Mouse (Mus musculus) retina, embryonic 14.5 days (tissue): ENCODE results near the gene Ccl11.

Experiments
- DNase-seq: peaks from one replicate; pipeline ENCODE4 v3.0.0-alpha.2; 2015; ENCODE audit warnings: low spot score

Ccl11 gene

DNA sequence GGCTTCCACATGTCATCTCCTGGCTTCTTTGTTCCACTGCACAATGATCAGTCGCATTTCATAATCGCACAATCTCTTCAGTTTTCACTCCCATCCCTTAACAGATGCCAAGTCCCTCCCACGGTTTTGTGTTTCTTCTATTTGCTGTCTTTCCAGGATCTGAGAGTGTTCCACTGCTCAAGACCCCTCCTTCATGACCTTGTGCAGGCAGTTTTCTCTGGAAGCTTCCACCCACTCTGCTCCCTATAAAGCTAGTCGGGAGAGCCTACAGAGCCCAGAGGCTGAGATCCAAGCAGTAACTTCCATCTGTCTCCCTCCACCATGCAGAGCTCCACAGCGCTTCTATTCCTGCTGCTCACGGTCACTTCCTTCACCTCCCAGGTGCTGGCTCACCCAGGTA lies at the start of gene Ccl11:
Ccl11 (plus strand) TSS at position 178 of the 400 bp plus-strand sequence.
- no peak for DNase-seq

DNA sequence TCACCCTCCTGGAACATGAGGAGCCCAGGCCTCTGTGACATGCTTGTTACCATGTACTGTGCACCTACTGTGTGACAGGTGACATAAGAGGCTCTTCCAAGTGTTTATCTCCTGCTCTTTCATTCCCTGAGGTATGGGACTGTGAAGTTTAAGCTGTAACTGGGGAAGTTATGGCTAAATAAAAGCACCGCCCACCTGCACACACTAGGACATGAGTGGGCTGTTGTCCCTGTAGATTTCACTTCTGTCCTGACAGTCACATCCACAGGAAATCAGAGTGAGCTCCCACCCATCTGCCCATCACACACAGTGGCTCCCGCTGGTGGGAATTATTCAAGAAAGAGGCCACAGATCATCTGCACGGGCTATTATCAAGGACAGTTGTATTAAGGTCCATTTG lies 47.5 kb upstream of the Ccl11 start:
- no peak for DNase-seq

DNA sequence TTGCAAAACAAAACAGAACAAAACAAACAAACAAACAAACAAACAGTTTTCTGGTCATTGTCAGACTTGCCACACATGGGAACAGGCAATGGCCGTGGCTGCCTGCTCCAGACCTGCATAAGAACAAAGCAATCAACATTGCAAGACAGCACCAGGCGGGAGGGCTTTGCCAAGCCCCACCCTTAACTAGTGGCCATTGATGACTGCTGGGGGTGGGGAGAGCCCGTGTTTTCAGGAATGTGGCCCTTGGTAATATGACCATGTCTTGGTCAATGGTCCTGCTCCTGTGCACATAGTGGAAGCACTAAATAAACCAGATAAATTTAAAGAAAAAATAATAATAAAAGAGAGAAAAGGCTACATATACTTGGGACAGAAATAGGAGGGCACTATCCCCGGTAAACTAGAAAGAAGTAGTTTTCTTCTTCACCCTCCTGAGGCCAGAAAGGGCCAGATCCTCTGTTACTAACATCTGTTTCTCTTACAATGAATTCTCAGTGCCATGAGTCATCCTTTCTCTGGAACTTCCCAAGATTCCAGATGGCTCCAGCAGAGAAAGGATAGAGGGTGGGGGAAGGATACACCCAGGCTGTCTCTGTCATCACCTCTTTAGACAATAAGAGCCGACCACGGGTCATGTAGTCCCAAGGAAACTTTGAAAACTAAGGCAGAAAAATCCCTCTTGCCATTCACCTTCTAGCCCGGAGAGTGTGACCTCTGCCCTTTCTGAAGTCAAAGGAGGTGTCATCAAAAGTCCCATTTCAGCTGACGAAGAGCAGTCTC lies 46.0 kb upstream of the Ccl11 start:
- no peak for DNase-seq

DNA sequence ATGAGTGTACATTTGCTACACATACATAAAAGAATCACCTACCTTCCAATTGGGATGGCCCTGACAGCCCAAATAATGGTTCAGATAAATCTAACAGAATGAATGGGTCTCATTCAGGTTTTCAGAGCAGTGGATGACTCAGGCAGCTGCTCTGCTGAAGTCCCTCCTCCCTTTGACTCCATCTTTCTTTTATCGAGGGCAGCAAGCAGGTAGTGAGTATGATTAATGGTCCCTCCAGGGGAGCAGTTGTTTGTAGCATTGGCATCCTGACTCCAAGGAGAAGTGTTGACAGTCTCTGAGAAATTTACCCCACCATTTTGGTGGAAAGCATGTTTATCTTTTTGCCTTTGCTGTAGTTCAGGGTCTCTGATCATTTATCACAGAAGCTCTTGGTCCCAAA lies 43.9 kb upstream of the Ccl11 start:
- no peak for DNase-seq

DNA sequence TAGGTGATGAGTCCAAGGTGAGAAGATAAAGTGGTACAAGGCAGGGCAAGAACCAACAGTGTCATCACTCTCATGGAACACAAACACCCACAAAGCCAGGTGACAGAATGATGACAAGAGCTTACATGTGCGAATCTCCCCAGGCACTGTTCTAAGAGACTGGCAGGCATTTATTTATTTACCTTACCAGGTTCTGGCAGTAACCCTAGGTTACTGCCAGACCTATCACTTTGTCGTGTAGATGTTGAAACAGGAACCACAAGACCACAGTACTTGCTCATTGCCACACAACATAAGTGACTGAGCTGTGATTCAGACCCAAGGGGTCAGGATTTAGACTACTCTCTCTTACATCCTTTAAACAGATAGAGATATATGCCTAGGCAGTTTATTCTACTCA lies 42.6 kb upstream of the Ccl11 start:
- DNase-seq: no peak

DNA sequence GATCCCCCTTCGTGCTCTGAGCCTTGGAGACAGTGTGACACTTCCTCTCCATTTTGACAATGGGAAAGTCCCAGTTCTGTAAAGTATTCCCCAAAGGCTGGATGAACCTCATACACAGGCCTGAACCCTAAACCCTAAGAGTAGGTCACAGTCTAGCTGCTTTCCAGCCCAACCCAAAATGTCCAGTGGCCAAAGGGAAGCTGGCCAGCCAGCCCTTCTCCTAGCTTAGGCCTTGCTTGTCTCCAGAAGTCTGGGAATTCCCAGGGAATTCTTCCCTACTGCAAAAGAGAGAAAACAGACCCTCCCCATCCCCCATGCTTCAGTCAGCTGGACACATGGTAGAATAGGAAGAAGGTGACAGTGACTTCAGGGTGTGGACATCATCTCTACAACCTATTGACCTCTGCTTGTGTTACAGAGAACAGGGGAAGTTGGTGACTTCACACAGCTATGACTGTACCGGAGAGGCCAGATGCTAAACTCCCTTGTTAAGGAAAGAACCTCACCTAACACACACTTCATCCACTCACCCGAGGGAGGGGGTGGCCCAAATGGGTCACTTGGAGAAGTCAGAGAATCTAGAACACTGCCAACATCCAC lies 41.3 kb upstream of the Ccl11 start:
- DNase-seq: no peak

DNA sequence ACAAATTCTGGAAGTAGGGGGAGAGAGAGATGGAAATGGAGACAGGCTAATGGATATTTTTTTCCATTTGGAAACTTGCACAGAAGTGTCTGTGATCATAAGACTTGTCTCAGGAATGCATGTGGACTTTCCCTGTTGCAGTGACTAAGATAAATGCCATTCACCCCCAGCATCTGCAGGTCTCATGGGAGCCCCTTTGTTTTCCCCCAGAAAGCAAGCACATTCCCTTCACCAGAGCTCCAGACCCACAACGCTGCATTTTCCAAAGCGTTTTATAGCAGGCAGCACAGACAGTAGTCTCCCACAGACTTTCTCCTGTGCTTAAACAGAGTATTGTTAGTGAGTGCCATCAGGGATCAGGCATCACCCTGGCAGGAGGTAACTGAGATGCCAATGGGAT lies 38.2 kb upstream of the Ccl11 start:
- no peak for DNase-seq

DNA sequence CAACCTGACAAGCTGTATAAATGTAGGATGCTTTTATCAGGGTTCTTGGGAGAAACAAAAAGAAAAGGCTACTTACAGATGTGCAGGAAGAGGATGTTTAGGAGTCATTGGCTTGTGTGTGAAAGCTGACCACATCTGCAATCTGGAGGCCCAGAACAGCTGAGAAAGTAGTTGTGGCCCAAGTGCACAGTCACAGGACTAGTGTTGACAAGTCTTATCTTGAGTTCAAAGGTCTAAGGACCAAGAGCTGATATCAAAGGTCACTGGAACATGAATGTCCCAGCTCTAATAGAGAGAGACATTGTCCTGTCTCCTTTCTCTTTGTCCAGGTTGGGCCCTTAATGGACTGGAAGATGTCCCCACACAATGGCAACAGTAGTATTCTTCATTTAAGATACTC lies 37.8 kb upstream of the Ccl11 start:
- no peak for DNase-seq

DNA sequence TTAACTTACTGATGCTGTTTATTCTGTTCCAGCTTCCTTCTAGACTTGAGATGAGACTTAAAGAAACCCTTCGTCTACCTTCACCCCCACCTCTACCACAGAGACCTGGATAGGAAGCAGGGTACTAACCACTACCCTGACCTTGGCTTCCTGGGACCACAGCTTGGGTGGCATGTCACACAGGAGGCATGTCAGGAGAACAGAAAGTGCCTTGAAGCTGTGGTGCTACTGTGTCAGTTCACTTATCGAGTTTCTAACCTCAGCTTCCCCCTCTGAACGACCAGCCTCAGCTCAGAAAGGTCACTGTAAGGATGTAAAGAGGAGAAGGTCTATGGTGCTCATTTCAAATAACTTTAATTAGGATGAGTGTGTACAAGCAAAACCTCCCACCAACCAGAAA lies 36.2 kb upstream of the Ccl11 start:
- no peak for DNase-seq

DNA sequence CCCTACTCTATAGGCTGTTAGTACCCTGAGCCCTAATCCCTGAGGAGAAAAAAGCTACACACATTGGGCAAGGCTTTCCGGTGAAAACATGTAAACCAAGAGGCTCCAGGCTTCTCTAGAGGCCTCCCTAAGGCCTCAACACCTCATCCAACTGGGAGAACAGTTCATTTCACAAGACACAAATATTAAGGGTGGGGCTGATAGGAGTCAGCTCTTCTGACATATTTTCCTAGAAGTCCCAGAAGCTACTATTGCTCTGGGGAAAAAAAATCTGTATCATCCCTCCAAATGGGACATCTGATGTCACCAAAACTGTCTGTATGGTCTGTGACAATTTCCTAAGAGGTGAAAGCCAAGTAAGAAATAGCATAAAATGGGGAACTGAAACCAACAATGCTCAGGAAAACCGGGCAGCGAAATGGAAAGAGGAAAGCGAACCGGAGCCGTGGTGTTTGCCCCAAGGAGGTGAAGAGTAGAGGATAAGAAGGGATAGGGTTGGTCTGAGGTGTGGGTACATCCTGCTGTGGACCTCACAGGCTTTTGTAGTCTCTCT lies 35.0 kb upstream of the Ccl11 start:
- no peak for DNase-seq

DNA sequence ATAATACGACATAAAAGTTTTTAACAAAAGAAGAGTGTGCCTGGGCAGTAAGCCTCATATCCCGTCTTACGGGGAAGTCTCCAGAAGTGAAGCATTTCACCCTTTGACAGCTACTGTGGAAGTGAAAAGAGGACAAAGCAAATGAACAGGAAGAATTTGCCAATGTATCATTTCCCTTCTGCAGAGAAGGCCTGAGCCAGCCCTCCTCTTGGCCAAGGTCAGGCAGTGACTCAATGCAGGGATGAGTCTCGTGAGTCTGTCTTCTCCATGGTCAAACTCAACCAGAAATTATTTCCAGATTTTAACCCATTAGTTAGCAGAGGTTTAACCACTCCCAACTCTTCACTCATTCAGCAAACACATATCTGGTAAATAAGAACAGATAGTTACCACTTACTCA lies 33.9 kb upstream of the Ccl11 start:
- no peak for DNase-seq

DNA sequence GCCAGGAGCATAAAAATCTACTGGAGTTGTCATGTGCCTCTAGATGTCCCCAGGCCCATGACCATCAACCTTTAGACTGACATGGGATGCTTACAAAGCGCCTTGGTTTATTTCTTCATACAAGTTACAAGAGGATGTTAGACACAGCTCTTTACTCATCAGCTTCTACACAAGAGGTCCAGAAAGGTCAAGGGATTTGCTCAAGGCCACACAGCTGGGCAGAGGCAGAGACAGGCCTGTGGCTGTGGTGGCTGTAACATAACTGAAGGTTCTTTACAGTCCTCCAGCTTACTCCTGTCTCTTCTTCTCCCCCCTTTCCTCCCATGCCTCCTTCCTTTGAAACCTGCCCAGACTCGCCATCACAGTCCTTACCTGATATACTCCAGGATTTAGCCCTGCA lies 27.5 kb upstream of the Ccl11 start:
- no peak for DNase-seq

DNA sequence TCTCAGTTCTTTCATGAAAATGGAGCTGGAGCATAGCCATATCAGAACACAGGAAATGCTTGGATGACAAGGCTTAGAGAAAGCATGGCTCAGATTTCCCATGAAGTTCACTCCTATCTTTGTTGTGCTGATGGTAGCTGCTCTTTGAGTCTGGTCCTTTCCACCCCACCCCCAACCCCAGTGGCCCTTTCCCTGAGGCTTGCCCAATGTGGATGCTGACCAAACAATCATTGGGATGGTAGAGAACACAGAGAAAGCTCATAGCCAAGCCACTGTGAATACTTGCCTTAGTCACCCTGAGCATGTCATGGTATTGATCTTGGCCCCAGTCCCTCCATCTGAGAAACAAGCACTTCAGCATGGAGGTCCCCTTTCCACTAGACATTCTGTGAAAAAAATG lies 25.5 kb upstream of the Ccl11 start:
- no peak for DNase-seq

DNA sequence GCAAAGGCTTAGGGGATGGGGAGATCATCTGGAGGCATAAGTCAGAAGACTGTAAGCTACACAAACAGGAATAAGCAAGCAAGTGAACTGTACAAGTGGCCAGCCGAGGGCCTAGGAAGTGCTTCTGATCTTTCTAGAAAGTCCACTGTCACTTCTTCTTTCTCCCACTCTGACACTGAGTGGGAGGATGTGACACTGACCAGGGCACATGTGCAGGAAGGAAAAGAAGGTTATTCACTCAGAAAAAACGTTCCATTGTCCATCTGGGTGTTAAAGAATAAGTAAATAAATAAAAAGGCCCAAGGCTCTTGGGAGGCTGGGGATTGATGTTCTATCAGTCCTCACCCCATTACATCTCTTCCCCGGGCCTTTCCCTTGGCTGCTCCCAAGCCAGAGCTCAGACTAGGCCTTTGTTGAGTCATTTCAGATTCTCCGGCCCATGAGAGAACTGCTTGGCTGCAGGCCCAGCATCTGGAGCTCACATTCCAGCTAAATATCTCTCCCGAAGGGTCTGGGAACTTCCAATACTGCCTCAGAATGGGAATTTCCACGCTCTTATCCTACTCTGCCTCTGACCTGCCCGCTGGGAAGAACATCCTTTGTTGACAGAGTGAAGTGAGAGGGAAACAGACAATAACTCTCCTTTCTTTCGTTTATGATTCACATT lies 24.8 kb upstream of the Ccl11 start:
- no peak for DNase-seq

DNA sequence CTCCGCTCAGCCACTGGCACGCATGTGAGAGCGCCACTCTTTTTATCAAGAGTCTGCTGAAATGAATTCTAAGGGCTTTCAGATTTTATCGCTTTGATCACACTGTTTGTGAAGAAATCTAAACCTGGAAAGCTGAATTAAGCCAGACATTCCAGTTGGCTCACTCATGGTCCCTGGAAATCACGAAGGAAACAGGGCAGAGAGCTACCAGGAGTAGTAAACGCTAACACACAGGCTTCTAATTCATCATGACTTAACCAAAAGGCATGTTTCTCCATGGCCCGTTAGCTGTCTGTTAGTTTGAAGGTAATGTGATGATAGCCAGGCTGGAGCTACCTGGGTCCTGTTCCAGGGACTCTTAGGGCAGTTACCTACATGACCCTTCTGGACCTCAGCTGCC lies 23.2 kb upstream of the Ccl11 start:
- no peak for DNase-seq

DNA sequence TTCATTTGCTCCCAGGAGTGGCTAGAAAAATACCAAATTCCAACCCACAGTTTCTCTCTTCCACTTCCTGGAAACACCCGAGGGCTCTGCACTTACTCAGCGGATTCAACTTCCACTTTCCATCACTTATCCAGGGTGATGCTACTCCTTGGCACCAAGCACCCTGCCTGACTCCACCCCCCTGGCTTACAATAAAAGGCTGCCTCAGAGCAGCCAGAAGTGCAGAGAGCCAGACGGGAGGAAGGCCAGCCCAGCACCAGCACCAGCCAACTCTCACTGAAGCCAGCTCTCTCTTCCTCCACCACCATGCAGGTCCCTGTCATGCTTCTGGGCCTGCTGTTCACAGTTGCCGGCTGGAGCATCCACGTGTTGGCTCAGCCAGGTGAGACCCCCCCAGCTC lies 22.3 kb upstream of the Ccl11 start, which contains the start of gene Ccl2:
Ccl2 (plus strand) TSS at position 216 of the 400 bp plus-strand sequence.
- no peak for DNase-seq

DNA sequence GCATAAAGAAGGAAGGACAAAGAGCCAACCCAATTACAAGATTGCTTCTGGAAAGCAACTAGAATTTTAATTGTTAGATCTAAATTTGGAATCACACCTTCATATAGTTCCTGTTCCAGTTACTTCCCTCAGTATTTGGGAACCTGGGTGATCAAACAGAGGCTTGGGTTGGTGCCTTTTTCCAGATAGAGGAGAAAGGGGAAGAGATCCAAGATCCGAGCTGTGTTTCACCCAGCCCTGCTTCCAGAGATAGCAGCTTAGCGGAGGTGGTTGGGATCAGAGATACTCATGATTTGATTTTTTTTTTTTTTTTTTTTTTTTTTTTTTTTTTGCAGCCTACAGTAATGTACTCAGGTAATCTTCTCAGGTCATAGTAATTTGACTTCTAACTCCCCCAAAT lies 21.8 kb upstream of the Ccl11 start:
- DNase-seq: no peak

DNA sequence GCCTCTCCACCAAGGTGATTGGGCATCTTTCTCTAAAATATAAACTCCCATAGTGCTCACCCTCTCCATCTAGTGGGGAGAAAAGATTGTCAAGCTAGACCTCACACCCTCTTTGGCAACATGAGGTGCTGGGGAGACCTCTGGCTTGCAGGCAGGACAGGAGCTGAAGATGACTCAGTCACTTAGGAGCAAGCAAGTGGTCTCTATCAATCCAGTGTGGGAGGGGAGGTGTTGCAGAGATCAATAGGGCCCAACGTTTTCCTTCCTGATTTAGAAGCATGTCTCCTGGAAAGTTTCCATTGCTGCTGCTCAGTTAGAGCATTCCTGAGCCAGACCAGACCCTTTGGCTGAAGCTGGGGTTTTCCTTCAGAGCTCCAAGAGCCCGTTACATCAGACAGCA lies 19.1 kb upstream of the Ccl11 start, which contains the start of gene Gm17268:
Gm17268 (minus strand) TSS at position 28 of the 400 bp plus-strand sequence.
- no peak for DNase-seq

DNA sequence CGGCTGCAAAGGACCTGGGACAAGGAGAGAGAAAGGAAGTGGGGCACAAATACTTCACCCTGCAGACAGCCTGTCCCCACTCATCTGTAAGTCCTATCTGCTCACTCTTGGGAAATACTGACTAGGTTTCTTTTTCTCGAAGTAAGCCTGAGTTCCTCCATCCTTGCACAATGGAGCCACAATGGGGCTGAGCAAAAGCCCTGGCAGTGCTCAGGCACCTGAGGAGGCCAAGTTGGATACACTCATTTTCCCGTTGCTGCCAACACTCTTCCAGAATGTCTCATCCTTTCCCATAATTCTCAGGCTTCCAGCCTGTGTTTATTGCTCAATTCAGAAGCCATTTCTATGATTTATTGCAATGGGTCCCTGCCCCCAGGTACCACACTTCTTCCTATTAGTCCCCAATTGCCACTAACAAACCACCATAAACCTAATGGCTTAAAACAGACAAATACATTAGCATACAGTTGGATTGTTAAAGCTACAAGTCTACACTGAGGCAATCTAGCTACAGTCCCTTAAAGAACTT lies 18.4 kb upstream of the Ccl11 start:
- no peak for DNase-seq

DNA sequence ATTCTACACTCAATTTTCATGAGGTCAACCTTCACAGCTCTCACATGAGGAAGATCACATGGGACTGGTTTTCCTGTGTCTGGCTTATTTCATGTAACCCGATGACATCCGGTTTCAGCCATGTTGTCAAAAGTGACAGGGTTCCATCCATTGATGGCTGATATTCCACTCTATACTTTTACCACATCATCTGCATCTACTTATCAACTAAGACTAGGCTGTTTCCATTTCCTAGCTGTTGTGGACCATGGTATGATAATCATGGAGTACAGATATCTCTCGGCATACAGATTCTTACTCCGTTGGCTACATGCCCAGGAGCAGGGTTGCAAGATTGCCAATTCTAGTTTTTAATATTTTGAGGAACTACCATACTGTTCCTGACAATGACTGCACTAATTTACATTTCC lies 15.9 kb upstream of the Ccl11 start:
- DNase-seq: no peak

DNA sequence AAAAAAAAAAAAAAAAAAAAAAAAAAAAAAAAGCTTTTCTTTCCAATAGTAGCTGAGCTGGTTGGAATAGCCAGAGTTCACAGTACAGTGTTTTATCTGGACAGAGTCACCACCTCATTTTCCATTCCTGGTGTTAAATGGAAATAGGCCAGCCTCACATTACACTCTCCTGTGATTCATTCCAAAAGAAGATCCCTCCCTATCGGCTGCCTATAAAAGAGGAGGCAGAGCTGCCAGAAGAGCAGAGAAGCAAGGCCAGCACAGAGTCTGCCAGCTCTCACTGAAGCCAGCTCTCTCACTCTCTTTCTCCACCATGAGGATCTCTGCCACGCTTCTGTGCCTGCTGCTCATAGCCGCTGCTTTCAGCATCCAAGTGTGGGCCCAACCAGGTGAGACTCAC lies 12.2 kb upstream of the Ccl11 start, which contains the start of gene Ccl7:
Ccl7 (plus strand) TSS at position 242 of the 400 bp plus-strand sequence.
- DNase-seq: no peak

DNA sequence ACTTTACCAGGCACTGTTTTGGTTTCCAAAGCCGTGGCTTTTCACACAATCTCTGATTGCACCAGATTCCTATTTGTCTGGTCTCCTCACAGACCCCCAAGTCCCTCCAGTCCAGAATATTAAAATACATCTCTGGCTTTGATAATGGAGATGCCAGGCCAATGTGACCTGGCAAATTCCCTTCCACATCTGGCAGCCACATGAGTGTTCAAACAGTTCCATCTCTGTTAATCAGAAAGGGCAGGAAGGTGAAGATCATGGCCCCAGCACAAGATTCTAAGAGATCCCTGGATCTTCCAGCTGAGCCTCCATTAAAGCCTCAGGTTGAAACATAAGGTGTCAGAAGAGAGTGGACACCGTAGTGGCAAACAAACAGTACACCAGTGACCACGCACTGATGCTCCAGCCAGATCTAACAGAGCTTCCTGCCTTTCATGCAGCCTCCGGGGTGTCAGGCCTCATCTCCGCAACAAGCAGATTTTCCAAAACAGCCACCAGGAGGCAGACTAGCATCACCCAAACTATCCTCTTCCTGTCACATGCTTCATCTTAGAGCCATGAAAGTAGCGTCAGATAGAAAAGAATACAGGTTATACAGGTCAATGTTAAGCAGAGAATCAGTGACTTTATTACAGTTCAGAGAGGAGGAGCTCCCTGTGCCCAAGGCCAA lies 9.7 kb upstream of the Ccl11 start:
- DNase-seq: peak; percentile 68
